In the genomic region with DNA sequence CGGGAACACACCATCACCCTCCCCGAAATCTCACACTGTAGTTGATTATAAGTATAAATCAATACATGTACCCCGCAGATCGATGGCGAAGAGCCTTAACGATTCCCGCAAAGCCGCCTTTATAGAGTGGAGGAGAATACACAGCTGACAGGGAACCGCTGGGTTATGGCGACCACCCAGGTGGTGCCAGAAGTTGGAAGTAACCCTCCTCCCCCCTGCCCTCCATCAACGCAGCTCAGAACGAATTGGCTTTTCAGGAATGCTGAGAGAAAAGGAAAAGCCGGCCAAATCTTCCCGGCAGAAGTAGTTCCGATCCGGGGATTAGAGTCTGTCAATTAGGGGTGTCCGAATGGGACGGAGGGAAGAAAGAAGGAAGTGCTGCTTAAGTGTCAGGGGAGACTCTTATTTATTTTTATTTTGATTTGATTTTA, we compare ENCODE assay signal across 8 mouse cellular contexts.
DNase-seq lines count a peak whose midpoint lies in the region; ATAC-seq lines count a peak whose summit lies in the region.

No protein-coding gene starts in this region.

- ATAC-seq in neural tube, embryonic 14.5 days (ENCODE audit: low read depth): peak; percentile 54; the same call in 1 of the 2 replicates

- peak overlapping the region; percentile 50; the same call in 1 of the 2 replicates for H3K9ac ChIP-seq in neural tube, embryonic 14.5 days (replicated peaks; ENCODE audit: low read depth, low read length)

- WGBS in neural tube, embryonic 14.5 days: 1% methylated on average over 18 of the region's 18 CpGs

- DNase-seq in cerebellum, postnatal 10 days: peak; percentile 20 to 55
- DNase-seq in cerebellum, adult 8-10 months: no peak
- peak; percentile 3 for DNase-seq in urinary bladder, postnatal 25 days (ENCODE audit: low spot score)
- no peak for DNase-seq in urinary bladder, postnatal 10 days (ENCODE audit: low spot score)
- DNase-seq in kidney, postnatal 4 days: peak; percentile 13 to 46
- DNase-seq in adipocyte (ENCODE audit: low spot score): no peak
- DNase-seq in urinary bladder, postnatal 14 days (ENCODE audit: low spot score): no peak

- H3K4me1 ChIP-seq in neural tube, embryonic 14.5 days (ENCODE audit: control insufficient read depth, insufficient read depth, low read length): peaks cover 9% of the 10 kb centered on the region; the same call in 1 of the 2 replicates

- H3K4me2 ChIP-seq in neural tube, embryonic 14.5 days (ENCODE audit: low read depth, low read length): peak overlapping the region; percentile 98

- H3K36me3 ChIP-seq in neural tube, embryonic 14.5 days (ENCODE audit: control insufficient read depth, insufficient read depth, low read length): no peaks in the 10 kb centered on the region

- H3K27me3 ChIP-seq in neural tube, embryonic 14.5 days (ENCODE audit: control insufficient read depth, insufficient read depth, low read length): peaks cover 5% of the 10 kb centered on the region; the same call in 1 of the 2 replicates

- H3K27ac ChIP-seq in neural tube, embryonic 14.5 days (ENCODE audit: low read depth, low read length): no peak overlapping the region

- H3K4me3 ChIP-seq in neural tube, embryonic 14.5 days (ENCODE audit: low read depth, low read length): peak overlapping the region; percentile 44

- H3K9me3 ChIP-seq in neural tube, embryonic 14.5 days (ENCODE audit: control insufficient read depth, low read length): no peaks in the 10 kb centered on the region

Comparison
In these comparisons a context has a peak if more than half of its experiments do, and no peak if none do; other contexts are left out.
1. DNase-seq: peak in cerebellum, postnatal 10 days (2 of 2), urinary bladder, postnatal 25 days (single experiment) and kidney, postnatal 4 days (2 of 2); none in cerebellum, adult 8-10 months (single experiment), urinary bladder, postnatal 10 days (single experiment), adipocyte (single experiment) and urinary bladder, postnatal 14 days (single experiment).